Mouse (Mus musculus) forebrain, embryonic 11.5 days (tissue): ENCODE measurements at regions not wholly inside any gene's neighbourhood (a gene's known extent, or its start where the extent isn't known, plus 50 kb on each side); places are given as distances from the start of the nearest gene placed in this dataset.

Experiments used
- ATAC-seq: fragments of 200-750 bp; cut with Nextera tagmentation; replicated peaks from 2 replicates; pipeline ENCODE4 v1.8.0; 2017; ENCODE audit warnings: moderate TSS enrichment; ENCODE audit not compliant: low FRiP score
- DNase-seq: peaks from one replicate; pipeline ENCODE4 v3.0.0-alpha.2; 2017; ENCODE audit warnings: low spot score
- H3K27ac ChIP-seq: fragments of 300-500 bp; sonication (generic); 2 replicates; pipeline ENCODE4 v1.5.1; 2014; ENCODE audit warnings: low read depth, low read length
- H3K27me3 ChIP-seq: fragments of 300-500 bp; sonication (generic); 2 replicates; pipeline ENCODE4 v1.6.1; 2014; ENCODE audit warnings: mild to moderate bottlenecking, low read length, mixed read lengths; ENCODE audit not compliant: control insufficient read depth, insufficient read depth
- H3K36me3 ChIP-seq: fragments of 300-500 bp; sonication (generic); 2 replicates; pipeline ENCODE4 v1.6.1; 2014; ENCODE audit warnings: mild to moderate bottlenecking, low read length, moderate library complexity, mixed read lengths; ENCODE audit not compliant: control insufficient read depth, insufficient read depth
- H3K4me1 ChIP-seq: fragments of 300-500 bp; sonication (generic); replicated peaks from 2 replicates; pipeline ENCODE4 v1.6.1; 2014; ENCODE audit warnings: low read length, mixed read lengths; ENCODE audit not compliant: control insufficient read depth, insufficient read depth
- H3K4me2 ChIP-seq: fragments of 300-500 bp; sonication (generic); 2 replicates; pipeline ENCODE4 v1.6.1; 2014; ENCODE audit warnings: low read depth, mild to moderate bottlenecking, low read length, moderate library complexity, mixed read lengths; ENCODE audit not compliant: severe bottlenecking
- H3K4me3 ChIP-seq: fragments of 300-500 bp; sonication (generic); 2 replicates; pipeline ENCODE4 v1.5.1; 2014; ENCODE audit warnings: low read depth, low read length
- H3K9ac ChIP-seq: fragments of 300-500 bp; sonication (generic); 2 replicates; pipeline ENCODE4 v1.6.1; 2014; ENCODE audit warnings: low read length
- H3K9me3 ChIP-seq: fragments of 300-500 bp; sonication (generic); 2 replicates; pipeline ENCODE4 v1.6.1; 2016; ENCODE audit warnings: low read length, mixed read lengths; ENCODE audit not compliant: control insufficient read depth
- WGBS: fragments of 180-500 bp; shearing (Covaris S2); extraction: QIAGEN DNeasy Blood & Tissue Kit; methylation state at CpG from one replicate; pipeline ENCODE4 v1.1.7; 2014; 5-methylcytosine and 5-hydroxymethylcytosine counted together

DNA sequence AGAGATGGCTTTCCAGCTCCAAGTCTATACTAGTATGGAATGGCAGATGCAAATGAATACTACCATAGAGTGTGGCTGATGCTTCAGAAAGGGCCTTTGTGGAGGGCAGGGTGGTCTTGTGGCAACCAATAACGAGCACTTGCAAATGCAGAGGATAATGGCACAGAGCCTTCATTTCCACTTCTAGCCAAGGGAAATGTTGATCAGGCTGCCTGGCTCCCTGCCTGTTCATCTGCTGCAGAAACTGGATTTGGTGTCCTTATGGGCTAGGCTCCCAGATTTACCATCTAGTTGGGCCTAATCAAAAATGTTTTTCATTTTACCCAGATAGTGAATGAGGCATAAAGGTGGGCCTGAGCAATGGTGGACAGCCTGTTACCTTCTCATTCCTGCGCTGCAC lies 110.7 kb upstream of the Dab1 start:
- Histone ChIP-seq H3K4me2 (no peak overlapping the region), H3K36me3 (no peaks in the 10 kb centered on the region), H3K4me1 (no peaks in the 10 kb centered on the region), H3K4me3 (no peak overlapping the region), H3K9ac (no peak overlapping the region), H3K27me3 (no peaks in the 10 kb centered on the region), H3K9me3 (no peaks in the 10 kb centered on the region), H3K27ac (no peak overlapping the region)
- 65% methylated on average over 2 of the region's 2 CpGs for WGBS
- no peak for DNase-seq
- ATAC-seq, result no peak

DNA sequence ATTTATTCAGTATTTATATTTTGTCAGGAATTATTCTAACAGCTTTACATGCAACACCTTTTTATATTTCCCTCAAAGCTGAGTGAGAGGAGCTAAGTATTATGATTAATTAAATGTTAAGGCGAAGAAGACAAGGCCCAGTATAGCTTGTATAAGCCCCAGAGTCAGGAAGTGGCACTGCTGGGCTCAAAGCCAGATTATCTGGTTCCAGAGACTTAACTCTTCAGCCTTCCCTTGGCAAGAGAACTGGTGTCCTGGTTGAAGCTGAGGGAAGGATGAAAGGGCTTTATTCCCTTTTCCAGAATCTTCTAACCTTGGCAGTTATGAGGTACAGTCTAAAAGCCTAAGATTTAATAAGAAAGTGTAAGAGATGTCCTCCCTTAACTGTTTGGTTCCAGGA lies 106.3 kb upstream of the Dab1 start:
- ATAC-seq (no peak), DNase-seq (no peak)
- H3K4me1 ChIP-seq, result no peaks in the 10 kb centered on the region
- H3K27me3 ChIP-seq, result no peaks in the 10 kb centered on the region
- H3K4me2 ChIP-seq, result no peak overlapping the region
- WGBS, result 83% methylated on average over 1 of the region's 1 CpGs
- no peaks in the 10 kb centered on the region for H3K9me3 ChIP-seq
- no peak overlapping the region for H3K27ac ChIP-seq
- H3K4me3 ChIP-seq, result no peak overlapping the region
- no peaks in the 10 kb centered on the region for H3K36me3 ChIP-seq
- H3K9ac ChIP-seq, result no peak overlapping the region

DNA sequence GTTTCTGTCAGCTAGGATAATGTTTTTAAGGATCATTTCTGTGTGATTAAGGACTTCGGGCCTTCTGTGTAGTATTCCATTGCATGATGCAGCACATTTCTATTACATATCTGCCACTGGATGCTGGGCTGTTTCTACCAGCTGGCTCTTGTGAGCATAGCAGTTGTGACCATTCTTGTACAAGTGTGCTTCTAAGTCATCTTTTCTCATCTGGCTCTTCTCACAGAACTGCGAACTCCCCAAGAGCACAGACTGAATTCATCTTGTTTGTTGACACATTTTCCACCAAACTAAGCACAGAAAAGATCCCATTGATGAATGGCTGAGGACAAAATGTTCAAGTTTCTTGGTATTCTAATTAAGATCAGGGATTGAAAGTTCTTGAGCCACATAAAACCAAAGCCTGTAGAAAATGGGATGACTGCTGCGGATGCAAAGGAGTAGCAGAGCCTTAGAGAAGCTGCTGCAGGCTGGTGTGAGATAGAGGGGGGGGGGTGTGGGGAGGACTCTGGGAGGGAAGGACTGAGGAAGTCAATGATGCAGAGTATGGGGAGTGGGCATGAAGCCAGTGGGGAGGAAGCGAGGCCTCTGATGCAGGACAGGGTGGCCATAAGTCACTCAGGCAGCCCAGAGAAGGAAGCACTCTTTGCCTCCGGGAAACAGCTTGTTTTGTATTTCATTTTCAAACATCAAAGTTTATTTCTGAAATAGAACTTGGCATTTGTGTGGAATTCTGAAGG lies 97.1 kb upstream of the Dab1 start:
- Histone ChIP-seq H3K9ac (no peak overlapping the region), H3K4me3 (no peak overlapping the region), H3K27ac (no peak overlapping the region), H3K9me3 (no peaks in the 10 kb centered on the region), H3K27me3 (no peaks in the 10 kb centered on the region), H3K4me1 (no peaks in the 10 kb centered on the region), H3K4me2 (no peak overlapping the region), H3K36me3 (no peaks in the 10 kb centered on the region)
- ATAC-seq (no peak), DNase-seq (no peak)
- WGBS, result 79% methylated on average over 5 of the region's 5 CpGs

DNA sequence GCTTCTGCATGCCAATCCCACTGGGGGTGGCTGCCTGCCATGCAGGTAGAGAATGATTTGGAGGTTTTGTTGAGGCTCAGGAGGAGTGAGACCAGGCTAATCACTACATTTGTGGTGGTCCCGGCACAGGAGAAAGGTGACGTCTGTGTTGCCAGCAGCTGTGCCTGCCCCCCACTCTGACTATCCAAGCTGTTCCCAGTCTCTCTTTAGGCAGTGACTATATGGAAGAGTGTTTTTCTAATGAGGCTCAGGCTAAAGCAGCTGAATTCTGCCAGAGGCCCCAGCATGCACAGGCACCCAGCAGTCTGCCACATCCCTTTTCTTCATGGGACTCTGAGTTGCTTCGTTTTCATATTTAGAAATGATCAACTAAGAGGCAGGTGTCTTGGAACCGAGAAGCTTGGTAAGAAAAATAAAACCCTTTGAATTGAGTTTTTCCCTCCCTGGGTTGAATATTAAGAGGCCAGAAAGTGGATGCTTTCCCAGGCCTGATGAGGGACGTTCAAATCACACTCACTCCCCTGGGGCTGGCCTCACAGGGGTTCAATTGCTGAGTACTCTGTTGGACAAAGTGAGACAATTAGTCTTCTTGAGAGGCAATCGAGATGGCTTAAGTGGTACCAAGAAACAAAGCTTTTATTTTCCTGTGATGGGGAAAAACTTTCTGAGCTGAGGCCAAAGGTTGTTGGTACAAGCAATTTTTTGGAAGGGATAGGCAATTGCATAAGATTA lies 82.5 kb upstream of the Dab1 start:
- Histone ChIP-seq H3K4me1 (0 out of 2 replicates have a peak, but pooled peaks cover 2% of the 10 kb centered on the region), H3K27me3 (no peaks in the 10 kb centered on the region), H3K4me2 (no peak overlapping the region), H3K9me3 (no peaks in the 10 kb centered on the region), H3K27ac (no peak overlapping the region), H3K9ac (no peak overlapping the region), H3K36me3 (no peaks in the 10 kb centered on the region), H3K4me3 (no peak overlapping the region)
- 28% methylated on average over 6 of the region's 6 CpGs for WGBS
- DNase-seq, result peak; percentile 51
- ATAC-seq, result peak; percentile 44; the same call in 1 of the 2 replicates

DNA sequence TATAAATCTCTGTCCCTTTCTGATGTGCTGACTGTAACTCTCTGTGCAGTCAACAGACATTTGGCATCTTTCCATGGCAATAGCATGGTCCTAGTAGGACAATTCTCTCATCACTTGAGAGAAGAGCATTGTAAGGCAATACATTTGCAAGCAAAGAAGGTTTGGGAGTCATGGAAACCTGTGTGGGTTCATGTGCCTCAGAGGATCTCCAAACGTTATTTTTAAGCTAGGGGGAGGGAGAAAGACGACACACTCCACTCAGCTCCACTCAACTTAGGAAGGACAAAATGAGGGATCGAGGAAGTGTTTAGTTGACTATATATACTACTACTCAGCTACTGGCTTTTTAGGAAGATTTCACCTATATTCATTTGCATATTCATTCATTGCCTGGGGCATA lies 78.2 kb upstream of the Dab1 start:
- no peaks in the 10 kb centered on the region for H3K9me3 ChIP-seq
- H3K4me1 ChIP-seq, result 0 out of 2 replicates have a peak, but pooled peaks cover 2% of the 10 kb centered on the region
- no peak overlapping the region for H3K27ac ChIP-seq
- no peak overlapping the region for H3K4me3 ChIP-seq
- no peaks in the 10 kb centered on the region for H3K36me3 ChIP-seq
- H3K4me2 ChIP-seq, result no peak overlapping the region
- 81% methylated on average over 3 of the region's 3 CpGs for WGBS
- H3K9ac ChIP-seq, result no peak overlapping the region
- DNase-seq, result no peak
- ATAC-seq, result no peak
- no peaks in the 10 kb centered on the region for H3K27me3 ChIP-seq

DNA sequence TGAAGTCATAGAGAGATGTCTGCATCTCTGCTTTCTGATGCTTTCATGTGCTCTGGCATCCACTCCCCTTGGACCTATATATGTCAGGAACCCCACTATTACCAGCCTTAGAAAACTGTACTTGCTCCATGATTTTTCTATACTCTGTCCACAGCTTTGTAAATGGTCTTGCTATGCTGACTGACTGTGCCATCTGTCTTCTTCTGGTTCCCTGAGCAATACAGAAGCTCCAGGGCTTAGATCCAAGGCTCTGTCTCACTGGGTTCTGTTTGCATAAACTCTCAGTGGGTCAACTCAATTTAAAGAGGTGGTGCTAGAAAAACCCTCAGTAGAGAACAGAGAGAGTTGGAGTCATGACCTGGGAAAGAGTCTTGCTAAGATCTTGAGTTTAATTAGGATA lies 71.9 kb upstream of the Dab1 start:
- no peak overlapping the region for H3K4me2 ChIP-seq
- no peaks in the 10 kb centered on the region for H3K36me3 ChIP-seq
- H3K9ac ChIP-seq, result no peak overlapping the region
- no peak overlapping the region for H3K27ac ChIP-seq
- DNase-seq, result no peak
- H3K4me1 ChIP-seq, result no peaks in the 10 kb centered on the region
- ATAC-seq, result no peak
- no peak overlapping the region for H3K4me3 ChIP-seq
- H3K9me3 ChIP-seq, result no peaks in the 10 kb centered on the region
- H3K27me3 ChIP-seq, result no peaks in the 10 kb centered on the region

DNA sequence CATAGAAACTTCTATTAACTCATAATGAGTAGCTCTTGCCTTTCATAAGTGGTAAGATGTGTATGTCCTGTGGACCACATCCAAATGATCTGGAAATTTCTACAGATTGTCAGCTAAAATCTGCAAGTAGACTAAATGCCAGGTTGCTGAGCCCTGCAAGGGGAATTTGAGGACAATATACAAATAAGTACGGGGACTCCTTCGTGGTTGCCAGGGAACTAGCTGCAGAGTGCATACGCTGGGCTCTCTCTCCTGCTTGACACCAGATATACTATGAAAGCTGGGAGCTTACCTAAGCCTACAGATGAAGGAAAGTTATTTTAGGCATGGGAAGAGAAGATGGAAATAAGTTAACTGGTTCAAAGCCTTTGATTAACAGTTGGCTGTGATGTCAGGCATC lies 66.7 kb upstream of the Dab1 start:
- no peak for ATAC-seq
- WGBS, result 77% methylated on average over 3 of the region's 3 CpGs
- H3K9ac ChIP-seq, result no peak overlapping the region

DNA sequence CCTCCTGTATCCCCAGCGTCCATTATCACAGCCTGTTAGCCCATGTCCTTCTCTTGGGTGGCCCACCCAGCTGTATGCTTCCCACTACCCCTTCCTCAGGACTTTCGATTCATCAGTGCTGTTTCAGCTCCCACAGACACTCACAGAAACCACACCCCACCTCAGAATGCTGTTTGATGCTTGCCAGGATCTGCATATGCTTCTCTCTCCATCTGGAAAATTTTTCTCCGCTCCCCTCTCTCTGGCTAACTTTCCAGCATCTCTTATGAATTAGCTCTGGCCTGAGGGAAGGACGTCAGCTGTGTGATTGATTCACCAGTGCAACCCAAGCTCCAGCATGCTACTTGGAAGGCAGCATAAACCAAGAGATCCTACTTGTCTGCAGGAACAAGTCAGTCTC lies 66.0 kb upstream of the Dab1 start:
- H3K9me3 ChIP-seq, result no peaks in the 10 kb centered on the region
- no peaks in the 10 kb centered on the region for H3K36me3 ChIP-seq
- H3K4me1 ChIP-seq, result no peaks in the 10 kb centered on the region; the same call in 1 of the 2 replicates
- no peaks in the 10 kb centered on the region for H3K27me3 ChIP-seq
- no peak overlapping the region for H3K9ac ChIP-seq
- H3K4me2 ChIP-seq, result no peak overlapping the region
- 83% methylated on average over 4 of the region's 4 CpGs for WGBS
- ATAC-seq (no peak), DNase-seq (no peak)
- no peak overlapping the region for H3K4me3 ChIP-seq
- no peak overlapping the region for H3K27ac ChIP-seq

More for the DNA sequence above, 66.7 kb upstream of the Dab1 start:
- no peaks in the 10 kb centered on the region; the same call in 1 of the 2 replicates for H3K4me1 ChIP-seq
- H3K4me2 ChIP-seq, result no peak overlapping the region
- no peaks in the 10 kb centered on the region for H3K36me3 ChIP-seq
- H3K4me3 ChIP-seq, result no peak overlapping the region
- H3K27ac ChIP-seq, result no peak overlapping the region
- H3K27me3 ChIP-seq, result no peaks in the 10 kb centered on the region
- H3K9me3 ChIP-seq, result no peaks in the 10 kb centered on the region
- DNase-seq, result no peak

DNA sequence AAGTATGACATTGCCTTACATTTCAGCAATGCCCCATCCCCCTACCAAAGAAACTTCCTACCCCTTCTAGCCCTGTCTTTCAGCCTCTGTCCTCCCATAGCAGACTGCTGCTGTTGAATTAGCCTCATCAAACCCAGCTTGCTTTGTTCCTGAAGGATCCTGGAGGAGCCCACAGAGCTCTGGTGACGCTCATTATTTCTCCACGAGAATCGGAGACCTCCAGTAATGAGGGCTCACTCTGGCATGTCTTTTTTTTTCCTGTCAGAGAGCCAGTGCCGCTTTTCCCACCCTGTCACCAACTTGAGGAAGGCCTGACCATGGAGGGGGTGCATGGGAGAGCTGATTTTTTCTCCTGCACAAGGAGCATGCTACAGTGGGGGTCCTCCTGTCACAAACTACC lies 64.6 kb upstream of the Dab1 start:
- no peaks in the 10 kb centered on the region for H3K27me3 ChIP-seq
- no peak overlapping the region for H3K9ac ChIP-seq
- no peaks in the 10 kb centered on the region for H3K9me3 ChIP-seq
- WGBS, result 38% methylated on average over 4 of the region's 4 CpGs
- DNase-seq (no peak), ATAC-seq (no peak; the same call in 1 of the 2 replicates)
- H3K36me3 ChIP-seq, result no peaks in the 10 kb centered on the region
- H3K27ac ChIP-seq, result no peak overlapping the region
- no peak overlapping the region for H3K4me2 ChIP-seq
- no peaks in the 10 kb centered on the region; the same call in 1 of the 2 replicates for H3K4me1 ChIP-seq
- H3K4me3 ChIP-seq, result no peak overlapping the region
